Mouse (Mus musculus) hindbrain, postnatal 0 days (tissue): ENCODE data around the gene Cfap57. TPM values are rescaled to one million over a fixed set of nuclear protein-coding genes. Genes with fewer than 3 reads are reported as not detected.

ENCODE experiments used
- ATAC-seq: fragments of 200-750 bp; cut with Nextera tagmentation; 2 replicates; pipeline ENCODE4 v1.8.0; 2017; ENCODE audit warnings: mild to moderate bottlenecking, moderate TSS enrichment, moderate library complexity
- DNase-seq: peaks from one replicate; pipeline ENCODE4 v3.0.0-alpha.2; 2015; ENCODE audit warnings: low spot score
- H3K27ac ChIP-seq: fragments of 300-500 bp; sonication (generic); 2 replicates; pipeline ENCODE4 v1.5.1; 2014; ENCODE audit warnings: mild to moderate bottlenecking
- H3K27me3 ChIP-seq: fragments of 300-500 bp; sonication (generic); 2 replicates; pipeline ENCODE4 v1.6.1; 2014; ENCODE audit warnings: low read length, mixed read lengths; ENCODE audit not compliant: insufficient read depth
- H3K36me3 ChIP-seq: fragments of 300-500 bp; sonication (generic); 2 replicates; pipeline ENCODE4 v1.6.1; 2014; ENCODE audit warnings: low read length, mixed read lengths; ENCODE audit not compliant: insufficient read depth
- H3K4me1 ChIP-seq: fragments of 300-500 bp; sonication (generic); 2 replicates; pipeline ENCODE4 v1.6.1; 2014; ENCODE audit warnings: antibody characterized with exemption, low read length, mixed read lengths; ENCODE audit not compliant: insufficient read depth
- H3K4me2 ChIP-seq: fragments of 300-500 bp; sonication (generic); 2 replicates; pipeline ENCODE4 v1.6.1; 2014; ENCODE audit warnings: low read depth, mild to moderate bottlenecking, low read length, moderate library complexity, mixed read lengths
- H3K4me3 ChIP-seq: fragments of 300-500 bp; sonication (generic); 2 replicates; pipeline ENCODE4 v1.5.1; 2014; ENCODE audit warnings: low read length
- H3K9ac ChIP-seq: fragments of 300-500 bp; sonication (generic); replicated peaks from 2 replicates; pipeline ENCODE4 v1.6.1; 2014; ENCODE audit warnings: mild to moderate bottlenecking, low read length, moderate library complexity, mixed read lengths
- H3K9me3 ChIP-seq: fragments of 300-500 bp; sonication (generic); 2 replicates; pipeline ENCODE4 v1.6.1; 2016; ENCODE audit warnings: low read length, mixed read lengths
- CTCF ChIP-seq: IDR thresholded peaks from 2 replicates; pipeline ENCODE4 v1.5.1; 2016; ENCODE audit warnings: antibody characterized with exemption, control low read depth, low read depth
- WGBS: fragments of 180-500 bp; shearing (Covaris S2); extraction: QIAGEN DNeasy Blood & Tissue Kit; methylation state at CpG from one replicate; pipeline ENCODE4 v1.1.7; 2014; 5-methylcytosine and 5-hydroxymethylcytosine counted together
- polyA plus RNA-seq: library from polyadenylated mRNA; unstranded; fragments of >200 nt; fragmentation: Nextera tagmentation; extraction: Ambion mirVana; gene quantifications from 2 replicates; pipeline ENCODE4 v1.2.1, GENCODE M21; 2015
- total RNA-seq: library from RNA; depleted of rRNA; stranded (reverse); fragments of >200 nt; gene quantifications from 2 replicates; pipeline ENCODE4 v1.2.3, GENCODE M21; 2014

Gene Cfap57
- total and polyA plus RNA-seq, 2 experiments from 2014 or later = 0.70 to 1.3 TPM

GRCm38 (mm10) chr4:118544441-118545127, 76.0 kb downstream of the Cfap57 start:
- WGBS = 79% methylated on average over 14 of the region's 14 CpGs

DNA sequence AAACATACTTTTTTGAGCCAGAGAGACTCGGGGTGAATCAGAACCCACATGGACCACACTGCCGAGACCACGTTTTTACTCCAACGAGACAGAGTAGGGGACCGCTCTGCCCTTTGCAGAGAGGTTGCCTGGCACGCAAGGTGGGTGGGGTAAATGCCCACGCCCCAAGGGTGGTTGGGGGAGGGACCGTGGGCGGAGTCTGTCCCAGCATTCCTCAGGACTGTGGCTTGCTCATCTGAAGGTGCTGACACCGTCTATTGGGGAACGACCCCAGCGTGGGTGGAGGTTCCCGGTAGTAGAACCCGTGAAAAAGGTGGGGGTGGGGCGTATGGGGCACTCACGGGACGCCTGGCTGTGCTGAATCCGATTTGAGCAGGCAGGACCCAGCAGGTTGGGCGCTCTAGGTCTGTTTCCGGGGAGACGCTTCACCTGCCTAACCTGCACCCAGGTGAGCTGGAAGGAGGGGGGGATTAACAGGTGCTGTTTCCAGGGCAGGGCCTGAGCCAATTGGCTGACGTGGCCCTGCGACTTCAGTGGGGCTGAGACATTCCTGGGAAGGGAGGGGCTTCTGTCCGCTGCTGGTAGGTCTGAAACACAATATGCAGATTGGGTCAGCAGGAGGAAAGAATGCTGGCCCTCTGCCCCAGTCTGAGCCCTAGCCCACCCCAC, 76.9 kb downstream of the Cfap57 start, which contains the start of gene Tmem125:
Tmem125 (minus strand) TSS at position 453 of the 669 bp plus-strand sequence.
- H3K4me1 ChIP-seq = no peaks in the 10 kb centered on the region
- H3K9me3 ChIP-seq = no peaks in the 10 kb centered on the region
- 2% methylated on average over 24 of the region's 24 CpGs for WGBS
- no peak for TF ChIP-seq CTCF
- ATAC-seq = peak; percentile 63; the same call in 1 of the 2 replicates
- peak within 1 kb of the TSS; percentile 40 for H3K9ac ChIP-seq
- peak within 1 kb of the TSS; percentile 28 for H3K4me3 ChIP-seq
- no peak for DNase-seq
- H3K4me2 ChIP-seq = peak within 1 kb of the TSS; percentile 57
- no peaks in the 10 kb centered on the region for H3K36me3 ChIP-seq
- no peak within 1 kb of the TSS for H3K27ac ChIP-seq
- H3K27me3 ChIP-seq = no peaks in the 10 kb centered on the region; the same call in 1 of the 2 replicates

More at GRCm38 (mm10) chr4:118544441-118545127, 76.0 kb downstream of the Cfap57 start:
- no peak for TF ChIP-seq CTCF
- H3K4me3 ChIP-seq = no peak overlapping the region
- H3K4me2 ChIP-seq = no peak overlapping the region
- H3K9ac ChIP-seq = no peak overlapping the region
- no peaks in the 10 kb centered on the region for H3K9me3 ChIP-seq
- no peaks in the 10 kb centered on the region for H3K4me1 ChIP-seq
- no peak overlapping the region for H3K27ac ChIP-seq
- ATAC-seq (no peak), DNase-seq (no peak)
- no peaks in the 10 kb centered on the region; the same call in 1 of the 2 replicates for H3K27me3 ChIP-seq
- H3K36me3 ChIP-seq = no peaks in the 10 kb centered on the region

DNA sequence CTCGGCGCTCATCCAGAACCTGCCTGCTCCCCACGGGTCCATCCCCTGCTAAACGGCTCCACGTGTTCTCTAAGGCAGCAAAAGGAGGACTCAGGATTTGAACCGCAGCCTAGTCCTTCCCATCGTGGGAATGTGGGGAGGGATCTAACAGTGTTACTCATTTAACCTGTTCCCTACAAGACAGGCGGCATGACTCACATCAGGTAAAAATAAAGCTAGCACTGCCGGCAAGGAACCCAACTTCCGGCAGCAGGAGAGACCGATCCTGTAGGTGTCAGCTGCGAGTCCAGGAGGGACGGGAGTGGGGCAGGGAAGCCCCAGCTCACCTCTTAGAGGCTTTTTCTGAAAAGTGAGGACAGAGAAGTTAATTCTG, 77.4 kb downstream of the Cfap57 start:
- no peaks in the 10 kb centered on the region; the same call in 1 of the 2 replicates for H3K27me3 ChIP-seq
- no peaks in the 10 kb centered on the region for H3K9me3 ChIP-seq
- no peak overlapping the region for H3K27ac ChIP-seq
- 0 out of 2 replicates have a peak, but pooled peaks have one; percentile 8 for TF ChIP-seq CTCF
- H3K4me2 ChIP-seq = peak overlapping the region; percentile 57
- no peak overlapping the region for H3K9ac ChIP-seq
- ATAC-seq (no peak), DNase-seq (no peak)
- no peaks in the 10 kb centered on the region for H3K36me3 ChIP-seq
- 16% methylated on average over 13 of the region's 13 CpGs for WGBS
- peak overlapping the region; percentile 28 for H3K4me3 ChIP-seq
- H3K4me1 ChIP-seq = no peaks in the 10 kb centered on the region

DNA sequence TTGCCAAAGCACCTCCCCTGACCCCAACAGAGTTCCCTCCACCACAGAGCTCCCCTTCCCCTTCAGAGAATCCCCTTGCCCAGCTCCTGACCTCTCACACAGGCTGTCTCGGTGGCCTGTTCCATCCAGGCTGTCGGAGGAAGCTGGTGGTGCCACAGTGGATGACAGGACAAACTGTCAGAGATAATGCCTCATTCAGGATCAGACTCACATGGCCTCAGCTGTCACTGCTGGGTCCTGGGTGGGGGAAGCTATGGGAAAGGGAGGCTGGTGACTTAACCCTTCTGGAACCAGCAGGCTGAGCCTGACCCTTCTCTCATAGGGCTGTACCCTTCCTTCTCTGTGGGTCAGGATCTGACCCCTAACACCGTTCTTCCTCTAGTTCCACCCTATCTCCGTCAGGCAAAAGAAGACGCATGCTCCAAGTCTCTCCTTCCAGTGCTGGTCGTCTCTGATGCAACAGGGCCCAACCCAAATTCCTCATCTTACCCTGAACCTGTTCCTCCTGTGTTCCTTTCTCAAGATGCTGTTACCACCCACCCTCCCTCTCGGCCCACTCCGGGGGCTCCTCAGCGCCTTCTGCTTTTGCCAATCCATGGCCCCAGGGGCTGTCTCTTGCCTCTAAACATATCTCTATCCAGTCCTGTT, 77.9 kb downstream of the Cfap57 start:
- DNase-seq (no peak), ATAC-seq (no peak)
- TF ChIP-seq CTCF = no peak
- Histone ChIP-seq H3K4me3 (no peak overlapping the region), H3K27me3 (no peaks in the 10 kb centered on the region; the same call in 1 of the 2 replicates), H3K9ac (no peak overlapping the region), H3K9me3 (no peaks in the 10 kb centered on the region), H3K27ac (no peak overlapping the region), H3K36me3 (no peaks in the 10 kb centered on the region), H3K4me1 (no peaks in the 10 kb centered on the region), H3K4me2 (0 out of 2 replicates have a peak overlapping the region, but pooled peaks have one; percentile 57)
- WGBS = 61% methylated on average over 9 of the region's 9 CpGs

DNA sequence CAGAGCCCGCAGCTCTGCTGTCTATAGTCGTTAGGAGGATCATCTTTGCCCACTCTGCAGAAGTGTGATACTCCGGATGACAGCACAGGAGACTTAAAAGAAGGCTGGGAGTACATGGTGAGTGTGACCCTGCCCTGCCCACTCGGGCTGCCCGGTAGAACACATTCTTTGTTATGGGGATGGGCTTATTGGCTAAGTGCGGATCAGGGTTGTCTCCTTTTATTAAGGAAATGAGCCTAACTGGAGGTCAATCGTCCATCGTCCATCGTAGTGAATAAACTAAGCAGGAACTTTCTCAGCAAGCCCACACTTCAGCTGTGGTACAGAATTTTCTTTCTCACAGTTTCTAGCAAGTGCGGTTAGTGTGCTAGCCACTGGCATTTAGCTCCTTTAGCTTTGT, 80.7 kb downstream of the Cfap57 start:
- H3K9me3 ChIP-seq = no peaks in the 10 kb centered on the region
- no peaks in the 10 kb centered on the region; the same call in 1 of the 2 replicates for H3K27me3 ChIP-seq
- no peak overlapping the region for H3K27ac ChIP-seq
- no peaks in the 10 kb centered on the region for H3K4me1 ChIP-seq
- DNase-seq (no peak), ATAC-seq (no peak)
- H3K36me3 ChIP-seq = no peaks in the 10 kb centered on the region
- H3K4me2 ChIP-seq = no peak overlapping the region
- no peak for TF ChIP-seq CTCF
- H3K9ac ChIP-seq = no peak overlapping the region
- 11% methylated on average over 10 of the region's 10 CpGs for WGBS
- H3K4me3 ChIP-seq = no peak overlapping the region

GRCm38 (mm10) chr4:118537801-118538200, 82.8 kb downstream of the Cfap57 start:
- Histone ChIP-seq H3K4me3 (no peak overlapping the region), H3K36me3 (no peaks in the 10 kb centered on the region), H3K4me1 (no peaks in the 10 kb centered on the region), H3K9me3 (no peaks in the 10 kb centered on the region), H3K27me3 (no peaks in the 10 kb centered on the region; the same call in 1 of the 2 replicates), H3K4me2 (no peak overlapping the region), H3K9ac (no peak overlapping the region), H3K27ac (no peak overlapping the region)
- DNase-seq (no peak), ATAC-seq (no peak)
- 45% methylated on average over 6 of the region's 6 CpGs for WGBS
- TF ChIP-seq CTCF = no peak
